ENCODE assay signal across 9 mouse cellular contexts in the genomic region with DNA sequence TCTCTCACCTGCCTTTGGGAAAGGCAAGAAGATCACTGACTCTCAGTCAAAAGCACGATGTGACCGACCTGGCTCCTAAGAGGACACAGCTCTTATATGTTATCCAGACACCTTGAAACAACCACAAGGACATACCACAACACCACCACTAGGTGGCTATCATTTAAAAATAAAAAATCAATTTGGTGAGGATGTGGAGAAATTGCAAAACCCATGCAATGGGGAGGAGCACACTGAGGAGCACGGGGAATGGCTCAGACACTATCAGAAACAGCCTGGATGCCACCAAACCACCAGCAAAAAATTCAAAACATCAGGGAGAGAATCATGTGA.
DNase-seq lines count a peak whose midpoint lies in the region; ATAC-seq and TF ChIP-seq lines count a peak whose summit lies in the region.
"Had no signal": no experiment of that assay in that cellular context is flagged by ENCODE, and none has a peak within 500 bp of the region (broad histone marks: within the 10 kb centered on the region; RNA-seq: fewer than 3 reads in every experiment).

No protein-coding gene starts in this region.

- no peaks in the 10 kb centered on the region for H3K36me3 ChIP-seq in kidney, postnatal 0 days (ENCODE audit: insufficient read depth, low read length)
- H3K36me3 ChIP-seq in MEL (ENCODE audit: control insufficient read depth in 1 of 2, insufficient read depth in 2 of 2, low read length in 2 of 2), result no peaks in the 10 kb centered on the region
- H3K36me3 ChIP-seq in intestine, postnatal 0 days (ENCODE audit: control insufficient read depth, insufficient read depth), result no peaks in the 10 kb centered on the region
- no peaks in the 10 kb centered on the region for H3K36me3 ChIP-seq in hindbrain, embryonic 16.5 days (ENCODE audit: control insufficient read depth, insufficient read depth, low read length)

- no peaks in the 10 kb centered on the region for H3K79me2 ChIP-seq in MEL (ENCODE audit: control insufficient read depth, insufficient read depth, low read length, poor library complexity)

- no peak for TF ChIP-seq EP300 in MEL (IDR thresholded peaks at IDR 0.05; ENCODE audit: low read depth in 1 of 2, low read length in 2 of 2)

- peak overlapping the region; percentile 29; the same call in 1 of the 2 replicates for H3K27ac ChIP-seq in cerebellum, adult 2 months (ENCODE audit: insufficient read depth, low read length)
- H3K27ac ChIP-seq in kidney, postnatal 0 days, result no peak overlapping the region
- H3K27ac ChIP-seq in MEL (ENCODE audit: control insufficient read depth, low read depth, low read length), result no peak overlapping the region
- no peak overlapping the region for H3K27ac ChIP-seq in intestine, postnatal 0 days (ENCODE audit: low read depth, low read length)
- no peak overlapping the region for H3K27ac ChIP-seq in hindbrain, embryonic 16.5 days (ENCODE audit: low read depth, low read length)

- H3K4me2 ChIP-seq in kidney, postnatal 0 days (ENCODE audit: low read length), result 0 out of 2 replicates have a peak overlapping the region, but pooled peaks have one; percentile 0
- H3K4me2 ChIP-seq in intestine, postnatal 0 days (replicated peaks; ENCODE audit: low read depth), result no peak overlapping the region
- H3K4me2 ChIP-seq in hindbrain, embryonic 16.5 days (ENCODE audit: low read length), result no peak overlapping the region

- no peak for DNase-seq in cerebellum, adult 2 months
- no peak for DNase-seq in cerebellum, postnatal 25 days
- peak; percentile 44 for DNase-seq in kidney, postnatal 0 days (ENCODE audit: low spot score)
- no peak for DNase-seq in kidney, postnatal 10 days
- DNase-seq in MEL (ENCODE audit: low read depth, low spot score), result no peak
- no peak for DNase-seq in right cerebral cortex, postnatal 10 days (ENCODE audit: low spot score in 2 of 2)

- no peak for ATAC-seq in kidney, postnatal 0 days (replicated peaks; ENCODE audit: low FRiP score, low read depth)
- no peak for ATAC-seq in intestine, postnatal 0 days
- no peak for ATAC-seq in hindbrain, embryonic 16.5 days
- ATAC-seq: activated CD4-positive, CD25-positive, alpha-beta regulatory T cell, adult 4 months had no signal

- peaks cover 12% of the 10 kb centered on the region; the same call in 1 of the 2 replicates for H3K4me1 ChIP-seq in cerebellum, adult 2 months (ENCODE audit: control insufficient read depth, insufficient read depth, low read length)
- H3K4me1 ChIP-seq in kidney, postnatal 0 days (replicated peaks; ENCODE audit: insufficient read depth, low read length), result 0 out of 2 replicates have a peak, but pooled peaks cover 8% of the 10 kb centered on the region
- no peaks in the 10 kb centered on the region for H3K4me1 ChIP-seq in MEL (ENCODE audit: control insufficient read depth in 1 of 2, insufficient read depth in 2 of 2, low read length in 2 of 2)
- no peaks in the 10 kb centered on the region for H3K4me1 ChIP-seq in intestine, postnatal 0 days (replicated peaks; ENCODE audit: control insufficient read depth, insufficient read depth, low read length)
- H3K4me1 ChIP-seq in hindbrain, embryonic 16.5 days (ENCODE audit: control insufficient read depth, insufficient read depth, low read depth, low read length), result peaks cover 7% of the 10 kb centered on the region

- TF ChIP-seq POLR2A in cerebellum, adult 2 months (IDR thresholded peaks at IDR 0.05; ENCODE audit: borderline replicate concordance, insufficient read depth, low read length), result no peak
- TF ChIP-seq POLR2A in MEL (IDR thresholded peaks at IDR 0.05; ENCODE audit: control insufficient read depth in 1 of 2, insufficient read depth in 1 of 2, low read depth in 1 of 2, low read length in 2 of 2, poor library complexity in 1 of 2), result no peak

- peaks cover 7% of the 10 kb centered on the region for H3K9me3 ChIP-seq in kidney, postnatal 0 days (replicated peaks; ENCODE audit: low read length)
- no peaks in the 10 kb centered on the region for H3K9me3 ChIP-seq in MEL (replicated peaks; ENCODE audit: insufficient read depth, low read length)
- H3K9me3 ChIP-seq in intestine, postnatal 0 days (ENCODE audit: control insufficient read depth), result 0 out of 2 replicates have a peak, but pooled peaks cover 5% of the 10 kb centered on the region
- H3K9me3 ChIP-seq in hindbrain, embryonic 16.5 days (ENCODE audit: control insufficient read depth, low read length), result peaks cover 4% of the 10 kb centered on the region; the same call in 1 of the 2 replicates

- H3K27me3 ChIP-seq in cerebellum, adult 2 months (ENCODE audit: control insufficient read depth, insufficient read depth, low read length), result no peaks in the 10 kb centered on the region
- no peaks in the 10 kb centered on the region for H3K27me3 ChIP-seq in kidney, postnatal 0 days (ENCODE audit: insufficient read depth, low read length)
- H3K27me3 ChIP-seq in MEL (ENCODE audit: control insufficient read depth in 1 of 2, insufficient read depth in 2 of 2, low read length in 2 of 2), result no peaks in the 10 kb centered on the region
- no peaks in the 10 kb centered on the region for H3K27me3 ChIP-seq in intestine, postnatal 0 days (replicated peaks; ENCODE audit: control insufficient read depth, insufficient read depth, low read length)
- no peaks in the 10 kb centered on the region for H3K27me3 ChIP-seq in hindbrain, embryonic 16.5 days (replicated peaks; ENCODE audit: control insufficient read depth, insufficient read depth, low read length)

- H3K4me3 ChIP-seq in cerebellum, adult 2 months (replicated peaks; ENCODE audit: insufficient read depth, low read depth, low read length), result no peak overlapping the region
- no peak overlapping the region for H3K4me3 ChIP-seq in kidney, postnatal 0 days (replicated peaks; ENCODE audit: low read depth, low read length)
- no peak overlapping the region for H3K4me3 ChIP-seq in MEL (ENCODE audit: control insufficient read depth in 1 of 2, insufficient read depth in 1 of 2, low read depth in 2 of 2, low read length in 2 of 2)
- H3K4me3 ChIP-seq in intestine, postnatal 0 days (ENCODE audit: low read depth, low read length), result no peak overlapping the region
- no peak overlapping the region for H3K4me3 ChIP-seq in hindbrain, embryonic 16.5 days (ENCODE audit: low read length)

- H3K9ac ChIP-seq in kidney, postnatal 0 days (ENCODE audit: low read depth, low read length), result no peak overlapping the region
- H3K9ac ChIP-seq in MEL (ENCODE audit: control insufficient read depth, low read depth, low read length, poor library complexity, severe bottlenecking), result no peak overlapping the region
- no peak overlapping the region for H3K9ac ChIP-seq in intestine, postnatal 0 days (ENCODE audit: low read depth, low read length)
- no peak overlapping the region for H3K9ac ChIP-seq in hindbrain, embryonic 16.5 days (ENCODE audit: low read depth, low read length)

- TF ChIP-seq CTCF in cerebellum, adult 2 months (IDR thresholded peaks at IDR 0.05; ENCODE audit: borderline replicate concordance, insufficient read depth, low read depth, low read length), result peak; percentile 38; the same call in 1 of the 2 replicates
- TF ChIP-seq CTCF in kidney, postnatal 0 days (IDR thresholded peaks at IDR 0.05; ENCODE audit: low read depth), result peak; percentile 58
- TF ChIP-seq CTCF in MEL (IDR thresholded peaks at IDR 0.05 in 2 of 3, conservative IDR thresholded peaks at IDR 0.05 in 1 of 3; ENCODE audit: control insufficient read depth in 1 of 3, insufficient read depth in 1 of 3, low read depth in 2 of 3, low read length in 3 of 3, poor library complexity in 1 of 3, severe bottlenecking in 1 of 3), result peak in 2 of 3 experiments; percentile 16 to 49; a peak in 2 of 6 replicates
- TF ChIP-seq CTCF in intestine, postnatal 0 days (IDR thresholded peaks at IDR 0.05; ENCODE audit: low read depth), result peak; percentile 46

- TF ChIP-seq RAD21 in MEL (IDR thresholded peaks at IDR 0.05; ENCODE audit: low read depth, low read length), result no peak

- 50% methylated on average over 3 of the region's 3 CpGs for WGBS in cerebellum, adult 2 months
- 56% methylated on average over 3 of the region's 3 CpGs for WGBS in kidney, postnatal 0 days
- 74% methylated on average over 3 of the region's 3 CpGs for WGBS in intestine, postnatal 0 days
- 62% methylated on average over 3 of the region's 3 CpGs for WGBS in hindbrain, embryonic 16.5 days

TF ChIP-seq in MEL, 35 proteins besides CTCF, POLR2A, EP300 and RAD21:
- TF ChIP-seq SMC3 (IDR thresholded peaks at IDR 0.05; ENCODE audit: low read depth, low read length), result 0 out of 2 replicates have a peak, but pooled peaks have one; percentile 22
- no peak for TF ChIP-seq JUND (IDR thresholded peaks at IDR 0.05; ENCODE audit: low read depth, low read length)
